Mouse (Mus musculus): ENCODE results near the gene Camk2n1. TPM values are rescaled to one million over a fixed set of nuclear protein-coding genes. Genes with fewer than 3 reads are reported as not detected.
A peak's percentile ranks its signal among the peaks of the same experiment; 100 is the strongest.
"Not testable (repeated sequence)": the region's sequence is repeated elsewhere in the genome, so short reads cannot be mapped to it uniquely, and the experiment has no call there.

The Camk2n1 gene
- total and polyA plus RNA-seq, 2 experiments from 2014 or later, result 29.5 to 37.5 TPM

DNA sequence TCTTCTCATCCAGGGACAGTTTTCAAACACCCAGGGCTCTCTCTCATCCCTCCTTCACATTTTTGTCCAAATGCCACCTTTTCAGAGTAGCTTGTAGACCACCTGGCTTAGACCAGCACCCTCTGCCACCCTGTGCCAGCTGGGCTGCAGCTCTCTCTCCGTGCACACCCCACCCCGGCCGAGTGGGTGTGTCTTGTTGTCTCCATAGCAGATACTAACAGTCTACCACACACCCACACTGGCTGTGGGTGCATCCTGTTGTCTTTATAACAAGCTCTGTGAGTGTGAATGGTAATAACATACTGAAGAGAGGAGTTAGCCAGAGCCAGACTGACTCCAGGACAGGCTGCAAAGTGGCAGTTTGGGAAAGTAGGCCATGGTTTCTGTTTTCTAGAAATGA, 38.1 kb upstream of the Camk2n1 start:
- WGBS, result 79% methylated on average over 3 of the region's 3 CpGs
- no peaks in the 10 kb centered on the region for H3K27me3 ChIP-seq (ENCODE audit: insufficient read depth, low read length)

DNA sequence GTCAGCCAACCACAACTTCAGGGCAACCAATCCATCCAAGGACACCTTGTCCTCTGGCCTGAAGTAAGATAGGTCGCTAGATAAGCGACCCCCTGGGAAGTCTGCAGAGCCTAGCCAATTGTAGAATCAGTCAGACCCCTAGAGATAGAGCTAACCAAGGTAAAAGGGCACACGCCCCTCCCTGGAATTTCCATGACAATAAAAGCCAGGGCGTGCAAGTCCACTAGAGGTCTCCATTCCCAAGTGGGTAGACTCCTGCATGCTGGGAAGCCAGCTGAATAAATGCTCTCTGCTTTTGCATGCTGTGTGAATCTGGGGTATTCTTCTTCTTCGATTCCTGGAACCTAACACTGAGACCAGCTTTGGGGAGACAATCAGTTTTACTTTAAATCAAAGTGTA, 37.7 kb upstream of the Camk2n1 start:
- Histone ChIP-seq H3K4me1 (ENCODE audit: insufficient read depth, low read length) (peaks cover 9% of the 10 kb centered on the region; the same call in 1 of the 2 replicates), H3K4me3 (ENCODE audit: low read length) (no peak overlapping the region), H3K9ac (replicated peaks; ENCODE audit: low read length) (no peak overlapping the region), H3K27ac (no peak overlapping the region), H3K4me2 (ENCODE audit: low read depth, low read length) (no peak overlapping the region), H3K9me3 (ENCODE audit: low read length) (no peaks in the 10 kb centered on the region), H3K27me3 (ENCODE audit: insufficient read depth, low read length) (no peaks in the 10 kb centered on the region), H3K36me3 (ENCODE audit: insufficient read depth, low read length) (no peaks in the 10 kb centered on the region)
- WGBS, result 56% methylated on average over 5 of the region's 5 CpGs
- DNase-seq (ENCODE audit: low spot score) (no peak), ATAC-seq (no peak)
- TF ChIP-seq CTCF (IDR thresholded peaks at IDR 0.05; ENCODE audit: low read depth), result no peak

More for the DNA sequence above, 38.1 kb upstream of the Camk2n1 start:
- H3K27ac ChIP-seq, result peak overlapping the region; percentile 74; the same call in 1 of the 2 replicates
- no peak for DNase-seq (ENCODE audit: low spot score)
- TF ChIP-seq CTCF (IDR thresholded peaks at IDR 0.05; ENCODE audit: low read depth), result no peak
- ATAC-seq, result no peak
- no peaks in the 10 kb centered on the region for H3K36me3 ChIP-seq (ENCODE audit: insufficient read depth, low read length)
- no peaks in the 10 kb centered on the region for H3K9me3 ChIP-seq (ENCODE audit: low read length)
- no peak overlapping the region for H3K4me3 ChIP-seq (ENCODE audit: low read length)
- H3K9ac ChIP-seq (replicated peaks; ENCODE audit: low read length), result no peak overlapping the region
- peaks cover 9% of the 10 kb centered on the region; the same call in 1 of the 2 replicates for H3K4me1 ChIP-seq (ENCODE audit: insufficient read depth, low read length)
- H3K4me2 ChIP-seq (ENCODE audit: low read depth, low read length), result no peak overlapping the region

DNA sequence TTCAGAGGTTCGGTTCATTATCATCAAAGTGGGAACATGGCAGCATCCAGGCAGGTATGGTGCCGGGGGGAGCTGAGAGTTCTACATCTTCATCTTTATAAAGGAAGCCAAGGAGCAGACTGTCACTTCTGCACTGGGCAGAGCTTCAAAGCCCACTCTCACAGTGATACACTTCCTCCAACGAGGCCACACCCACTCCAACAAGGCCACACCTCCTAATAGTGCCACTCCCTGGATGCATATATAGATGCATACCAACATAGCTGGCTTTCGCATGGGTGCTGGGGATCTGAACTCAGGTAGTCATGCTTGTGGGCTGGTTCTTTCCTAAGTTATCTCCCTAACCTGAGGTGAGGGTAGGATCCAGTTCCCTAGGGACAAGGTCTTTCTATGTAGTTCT, 36.2 kb upstream of the Camk2n1 start:
- ATAC-seq (no peak), DNase-seq (ENCODE audit: low spot score) (no peak)
- H3K27ac ChIP-seq, result peak overlapping the region; percentile 56; the same call in 1 of the 2 replicates
- WGBS, result 86% methylated on average over 4 of the region's 4 CpGs
- no peaks in the 10 kb centered on the region for H3K36me3 ChIP-seq (ENCODE audit: insufficient read depth, low read length)
- H3K9ac ChIP-seq (replicated peaks; ENCODE audit: low read length), result no peak overlapping the region
- no peak overlapping the region for H3K4me2 ChIP-seq (ENCODE audit: low read depth, low read length)
- no peak for TF ChIP-seq CTCF (IDR thresholded peaks at IDR 0.05; ENCODE audit: low read depth)
- no peak overlapping the region for H3K4me3 ChIP-seq (ENCODE audit: low read length)
- no peaks in the 10 kb centered on the region for H3K9me3 ChIP-seq (ENCODE audit: low read length)
- H3K4me1 ChIP-seq (ENCODE audit: insufficient read depth, low read length), result peaks cover 9% of the 10 kb centered on the region; the same call in 1 of the 2 replicates
- H3K27me3 ChIP-seq (ENCODE audit: insufficient read depth, low read length), result no peaks in the 10 kb centered on the region

DNA sequence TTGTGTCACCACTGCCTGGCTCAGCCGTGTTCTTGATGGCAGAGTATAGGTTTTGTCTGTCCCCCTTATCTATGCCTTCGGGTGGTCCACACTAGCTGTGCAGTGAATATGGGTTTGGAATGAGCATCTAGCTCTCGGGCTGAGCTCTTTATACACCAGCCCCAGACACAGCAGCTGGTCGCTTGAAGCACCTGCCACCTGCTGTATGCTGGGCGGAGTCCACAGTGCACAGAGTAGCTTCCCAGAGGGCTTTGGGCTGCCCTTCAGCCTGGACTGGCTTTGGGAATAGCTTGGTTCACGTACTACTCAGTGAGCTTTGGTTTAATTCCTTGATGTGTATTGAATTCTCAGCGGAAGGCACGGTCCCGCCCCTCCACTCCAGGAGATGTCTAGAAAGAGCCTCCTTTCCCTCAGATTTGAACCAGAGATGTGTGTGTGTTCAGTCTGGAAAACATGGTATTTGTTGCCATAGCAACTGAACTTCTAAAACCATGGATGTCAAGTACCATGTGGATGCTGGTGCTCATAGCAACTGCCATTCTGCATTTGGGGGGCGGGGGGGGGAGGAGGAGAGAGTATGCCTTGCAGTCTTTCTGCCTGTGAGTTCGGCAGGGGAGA, 35.7 kb upstream of the Camk2n1 start:
- peak; percentile 48; the same call in 1 of the 2 replicates for ATAC-seq
- peak overlapping the region; percentile 56; the same call in 1 of the 2 replicates for H3K27ac ChIP-seq

GRCm38 (mm10) chr4:138425028-138425427, 29.1 kb upstream of the Camk2n1 start:
- WGBS, result 81% methylated on average over 6 of the region's 6 CpGs
- no peak overlapping the region for H3K4me3 ChIP-seq (ENCODE audit: low read length)
- no peaks in the 10 kb centered on the region for H3K27me3 ChIP-seq (ENCODE audit: insufficient read depth, low read length)
- no peaks in the 10 kb centered on the region for H3K36me3 ChIP-seq (ENCODE audit: insufficient read depth, low read length)
- H3K9ac ChIP-seq (replicated peaks; ENCODE audit: low read length), result no peak overlapping the region
- ATAC-seq (no peak), DNase-seq (ENCODE audit: low spot score) (no peak)
- no peak overlapping the region for H3K4me2 ChIP-seq (ENCODE audit: low read depth, low read length)
- TF ChIP-seq CTCF (IDR thresholded peaks at IDR 0.05; ENCODE audit: low read depth), result no peak
- H3K4me1 ChIP-seq (ENCODE audit: insufficient read depth, low read length), result no peaks in the 10 kb centered on the region
- no peak overlapping the region for H3K27ac ChIP-seq
- no peaks in the 10 kb centered on the region for H3K9me3 ChIP-seq (ENCODE audit: low read length)

More for the DNA sequence above, 35.7 kb upstream of the Camk2n1 start:
- DNase-seq (ENCODE audit: low spot score), result peak; percentile 60
- TF ChIP-seq CTCF (IDR thresholded peaks at IDR 0.05; ENCODE audit: low read depth), result no peak
- Histone ChIP-seq H3K4me3 (ENCODE audit: low read length) (no peak overlapping the region), H3K9me3 (ENCODE audit: low read length) (no peaks in the 10 kb centered on the region), H3K4me2 (ENCODE audit: low read depth, low read length) (no peak overlapping the region), H3K4me1 (ENCODE audit: insufficient read depth, low read length) (peaks cover 9% of the 10 kb centered on the region; the same call in 1 of the 2 replicates), H3K27me3 (ENCODE audit: insufficient read depth, low read length) (no peaks in the 10 kb centered on the region), H3K9ac (replicated peaks; ENCODE audit: low read length) (no peak overlapping the region), H3K36me3 (ENCODE audit: insufficient read depth, low read length) (no peaks in the 10 kb centered on the region)
- 44% methylated on average over 11 of the region's 11 CpGs for WGBS

GRCm38 (mm10) chr4:138425604-138426003, 28.5 kb upstream of the Camk2n1 start:
- H3K9me3 ChIP-seq (ENCODE audit: low read length); ATAC-seq; H3K4me2 ChIP-seq (ENCODE audit: low read depth, low read length); H3K9ac ChIP-seq (replicated peaks; ENCODE audit: low read length); DNase-seq (ENCODE audit: low spot score); H3K4me1 ChIP-seq (ENCODE audit: insufficient read depth, low read length); H3K4me3 ChIP-seq (ENCODE audit: low read length); H3K36me3 ChIP-seq (ENCODE audit: insufficient read depth, low read length); H3K27me3 ChIP-seq (ENCODE audit: insufficient read depth, low read length); H3K27ac ChIP-seq: not testable (repeated sequence)
- 92% methylated on average over 14 of the region's 14 CpGs for WGBS

All from hindbrain, postnatal 0 days (tissue).